Mouse (Mus musculus) intestine, embryonic 14.5 days (tissue): Measurements from ENCODE around the gene Frmd8. TPM values are rescaled to one million over a fixed set of nuclear protein-coding genes. Genes with fewer than 3 reads are reported as not detected.

Source experiments
- ATAC-seq: fragments of 200-750 bp; cut with Nextera tagmentation; replicated peaks from 2 replicates; pipeline ENCODE4 v1.8.0; 2017; ENCODE audit warnings: low read depth, moderate number of reproducible peaks, moderate TSS enrichment, moderate library complexity; ENCODE audit not compliant: low FRiP score, low TSS enrichment
- DNase-seq: peaks from one replicate; pipeline ENCODE4 v3.0.0-alpha.2; 2018; ENCODE audit warnings: low spot score
- H3K27ac ChIP-seq: fragments of 300-500 bp; sonication (generic); 2 replicates; pipeline ENCODE4 v1.5.1; 2014; ENCODE audit warnings: low read depth, mild to moderate bottlenecking, control low read depth
- H3K27me3 ChIP-seq: fragments of 300-500 bp; sonication (generic); replicated peaks from 2 replicates; pipeline ENCODE4 v1.6.1; 2014; ENCODE audit warnings: low read length, control low read depth; ENCODE audit not compliant: control insufficient read depth, insufficient read depth
- H3K36me3 ChIP-seq: fragments of 300-500 bp; sonication (generic); 2 replicates; pipeline ENCODE4 v1.6.1; 2014; ENCODE audit warnings: low read length, control low read depth; ENCODE audit not compliant: control insufficient read depth, insufficient read depth
- H3K4me1 ChIP-seq: fragments of 300-500 bp; sonication (generic); replicated peaks from 2 replicates; pipeline ENCODE4 v1.6.1; 2014; ENCODE audit warnings: low read length, control low read depth, mixed read lengths; ENCODE audit not compliant: control insufficient read depth, insufficient read depth
- H3K4me2 ChIP-seq: fragments of 300-500 bp; sonication (generic); 2 replicates; pipeline ENCODE4 v1.6.1; 2014; ENCODE audit warnings: low read length
- H3K4me3 ChIP-seq: fragments of 300-500 bp; sonication (generic); 2 replicates; pipeline ENCODE4 v1.5.1; 2014; ENCODE audit warnings: low read depth, low read length, control low read depth, mixed read lengths
- H3K9ac ChIP-seq: fragments of 300-500 bp; sonication (generic); 2 replicates; pipeline ENCODE4 v1.6.1; 2014; ENCODE audit warnings: mild to moderate bottlenecking, low read length
- H3K9me3 ChIP-seq: fragments of 300-500 bp; sonication (generic); 2 replicates; pipeline ENCODE4 v1.6.1; 2016; ENCODE audit warnings: low read length, control low read depth; ENCODE audit not compliant: control insufficient read depth
- WGBS: fragments of 180-500 bp; shearing (Covaris S2); extraction: QIAGEN DNeasy Blood & Tissue Kit; methylation state at CpG from one replicate; pipeline ENCODE4 v1.1.7; 2014; 5-methylcytosine and 5-hydroxymethylcytosine counted together
- polyA plus RNA-seq: library from polyadenylated mRNA; unstranded; fragments of >200 nt; fragmentation: Nextera tagmentation; extraction: Ambion mirVana; gene quantifications from 2 replicates; pipeline ENCODE4 v1.2.1, GENCODE M21; 2014

The Frmd8 gene
- 18.2 and 18.9 TPM in 2 replicates for polyA plus RNA-seq

- no peaks in the 10 kb centered on the region for H3K27me3 ChIP-seq
- H3K9me3 ChIP-seq: no peaks in the 10 kb centered on the region
- DNase-seq: peak; percentile 91
- peaks cover 30% of the 10 kb centered on the region for H3K4me1 ChIP-seq
- under 1% methylated on average over 37 of the region's 37 CpGs for WGBS
- H3K4me3 ChIP-seq: peak within 1 kb of the TSS; percentile 83
- ATAC-seq: peak; percentile 72
- peak within 1 kb of the TSS; percentile 72 for H3K9ac ChIP-seq
- peak within 1 kb of the TSS; percentile 88 for H3K4me2 ChIP-seq
- peaks cover 3% of the 10 kb centered on the region; the same call in 1 of the 2 replicates for H3K36me3 ChIP-seq
- peak within 1 kb of the TSS; percentile 12; the same call in 1 of the 2 replicates for H3K27ac ChIP-seq
Measured at GRCm38 (mm10) chr19:5874969-5875480, at the start of gene Frmd8. TSS of gene Frmd8 (minus strand) at chr19:5875274.

- peak; percentile 91 for ATAC-seq
Measured at GRCm38 (mm10) chr19:5924713-5925093, 49.6 kb upstream of the Frmd8 start, which contains the start of gene Cdc42ep2. TSS of gene Cdc42ep2 (minus strand) at chr19:5924816.

GRCm38 (mm10) chr19:5923990-5924712 is 49.1 kb upstream of the Frmd8 start:
- peak overlapping the region; percentile 77 for H3K27ac ChIP-seq
- no peaks in the 10 kb centered on the region for H3K36me3 ChIP-seq
- no peaks in the 10 kb centered on the region for H3K27me3 ChIP-seq
- under 1% methylated on average over 38 of the region's 38 CpGs for WGBS
- H3K4me1 ChIP-seq: peaks cover 27% of the 10 kb centered on the region
- peak overlapping the region; percentile 53 for H3K9ac ChIP-seq
- peak overlapping the region; percentile 64 for H3K4me3 ChIP-seq
- ATAC-seq (peak; percentile 80), DNase-seq (peak; percentile 99)
- peak overlapping the region; percentile 98 for H3K4me2 ChIP-seq
- H3K9me3 ChIP-seq: no peaks in the 10 kb centered on the region

More at GRCm38 (mm10) chr19:5924713-5925093, 49.6 kb upstream of the Frmd8 start, which contains the start of gene Cdc42ep2:
- peaks cover 32% of the 10 kb centered on the region for H3K4me1 ChIP-seq
- peak within 1 kb of the TSS; percentile 64 for H3K4me3 ChIP-seq
- H3K9me3 ChIP-seq: no peaks in the 10 kb centered on the region
- H3K4me2 ChIP-seq: peak within 1 kb of the TSS; percentile 98
- peak within 1 kb of the TSS; percentile 53 for H3K9ac ChIP-seq
- H3K27me3 ChIP-seq: no peaks in the 10 kb centered on the region
- H3K27ac ChIP-seq: peak within 1 kb of the TSS; percentile 77
- no peak for DNase-seq
- WGBS: under 1% methylated on average over 18 of the region's 18 CpGs
- no peaks in the 10 kb centered on the region for H3K36me3 ChIP-seq

GRCm38 (mm10) chr19:5922963-5923362 is 47.9 kb upstream of the Frmd8 start:
- H3K4me3 ChIP-seq: no peak overlapping the region
- no peak overlapping the region for H3K27ac ChIP-seq
- ATAC-seq: no peak
- DNase-seq: no peak
- no peaks in the 10 kb centered on the region for H3K27me3 ChIP-seq
- WGBS: 93% methylated on average over 3 of the region's 3 CpGs
- no peaks in the 10 kb centered on the region for H3K9me3 ChIP-seq
- H3K9ac ChIP-seq: no peak overlapping the region
- H3K4me1 ChIP-seq: peaks cover 19% of the 10 kb centered on the region
- H3K4me2 ChIP-seq: 0 out of 2 replicates have a peak overlapping the region, but pooled peaks have one; percentile 3
- H3K36me3 ChIP-seq: peaks cover 8% of the 10 kb centered on the region; the same call in 1 of the 2 replicates

- peaks cover 14% of the 10 kb centered on the region for H3K36me3 ChIP-seq
- no peak overlapping the region for H3K9ac ChIP-seq
- H3K27me3 ChIP-seq: no peaks in the 10 kb centered on the region
- 72% methylated on average over 15 of the region's 15 CpGs for WGBS
- no peaks in the 10 kb centered on the region for H3K9me3 ChIP-seq
- no peak for ATAC-seq
- peak overlapping the region; percentile 29; the same call in 1 of the 2 replicates for H3K4me2 ChIP-seq
- DNase-seq: no peak
- no peak overlapping the region for H3K27ac ChIP-seq
- no peak overlapping the region for H3K4me3 ChIP-seq
- H3K4me1 ChIP-seq: peaks cover 19% of the 10 kb centered on the region
Measured at GRCm38 (mm10) chr19:5922119-5922942, 47.3 kb upstream of the Frmd8 start.

- ATAC-seq (no peak), DNase-seq (peak; percentile 52)
- WGBS: 23% methylated on average over 9 of the region's 9 CpGs
- H3K27me3 ChIP-seq: no peaks in the 10 kb centered on the region
- H3K4me2 ChIP-seq: peak overlapping the region; percentile 29
- H3K9me3 ChIP-seq: no peaks in the 10 kb centered on the region
- H3K27ac ChIP-seq: no peak overlapping the region
- H3K36me3 ChIP-seq: peaks cover 20% of the 10 kb centered on the region
- no peak overlapping the region for H3K9ac ChIP-seq
- no peak overlapping the region for H3K4me3 ChIP-seq
- peaks cover 19% of the 10 kb centered on the region for H3K4me1 ChIP-seq
Measured at GRCm38 (mm10) chr19:5921715-5922114, 46.6 kb upstream of the Frmd8 start.

- Histone ChIP-seq H3K36me3 (peaks cover 14% of the 10 kb centered on the region), H3K9me3 (no peaks in the 10 kb centered on the region), H3K4me3 (peak within 1 kb of the TSS; percentile 71), H3K27me3 (no peaks in the 10 kb centered on the region), H3K4me1 (peaks cover 24% of the 10 kb centered on the region), H3K4me2 (peak within 1 kb of the TSS; percentile 67), H3K9ac (peak within 1 kb of the TSS; percentile 87), H3K27ac (peak within 1 kb of the TSS; percentile 76)
- 16% methylated on average over 13 of the region's 13 CpGs for WGBS
- DNase-seq (no peak), ATAC-seq (peak; percentile 58; the same call in 1 of the 2 replicates)
Measured at GRCm38 (mm10) chr19:5913007-5913719, 38.1 kb upstream of the Frmd8 start, which contains the start of gene Dpf2. TSS of gene Dpf2 (minus strand) at chr19:5913010.
